Mouse (Mus musculus): ENCODE data around the gene Cope. TPM values are rescaled to one million over a fixed set of nuclear protein-coding genes. Genes with fewer than 3 reads are reported as not detected.

Gene Cope
- total and polyA plus RNA-seq, 3 experiments: 134 to 243 (median 191) TPM

DNA sequence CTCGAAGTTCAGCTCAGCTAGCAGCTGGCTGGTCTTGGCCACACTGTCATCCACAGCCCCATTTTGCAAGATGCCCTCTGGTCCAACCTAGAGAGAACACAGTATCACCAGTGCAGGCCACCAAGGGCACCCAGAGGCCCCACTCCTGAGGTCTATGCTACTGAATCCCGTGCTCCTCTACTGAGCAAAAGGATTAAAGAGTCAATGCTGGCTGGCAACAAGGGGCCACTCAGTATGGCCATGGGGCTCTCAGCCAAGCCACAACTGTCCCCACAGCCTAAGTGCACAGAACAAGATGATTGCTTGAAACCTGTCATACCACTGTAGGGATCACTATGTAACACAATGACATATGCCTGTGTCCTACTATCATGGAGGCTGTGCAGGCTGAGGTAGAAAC, 42.0 kb downstream of the Cope start:
- no peak for TF ChIP-seq GABPA (IDR thresholded peaks at IDR 0.05; ENCODE audit: insufficient replicate concordance, low read depth, low read length)
- TF ChIP-seq MAZ (IDR thresholded peaks at IDR 0.05; ENCODE audit: low read depth, low read length): no peak
- no peak for TF ChIP-seq POLR2A (IDR thresholded peaks at IDR 0.05; ENCODE audit: low read depth, low read length)
- no peak for TF ChIP-seq MXI1 (IDR thresholded peaks at IDR 0.05; ENCODE audit: low read depth, low read length)
- TF ChIP-seq BHLHE40 (IDR thresholded peaks at IDR 0.05; ENCODE audit: low read depth, low read length): no peak
- dilution Hi-C loops (cut with MboI; ENCODE audit: extremely low pct_ligation_motif_present, extremely low pct_unique_long_range_greater_than_20kb, low sequenced_read_pairs): no loop called here
- Histone ChIP-seq H3K4me1 (ENCODE audit: control insufficient read depth in 1 of 2, insufficient read depth in 2 of 2) (peaks cover 19 to 35% of the 10 kb centered on the region in 2 experiments), H3K9me3 (replicated peaks; ENCODE audit: low read length) (no peaks in the 10 kb centered on the region), H3K27ac (ENCODE audit: insufficient read depth, low read depth) (no peak overlapping the region), H3K79me2 (replicated peaks; ENCODE audit: control insufficient read depth, extremely low read depth, insufficient read depth, poor library complexity, severe bottlenecking) (peaks cover 56% of the 10 kb centered on the region), H3K4me3 (replicated peaks in 1 of 3; ENCODE audit: low read depth in 2 of 3, low read length in 2 of 3, poor library complexity in 1 of 3) (no peak overlapping the region), H3K36me3 (replicated peaks in 1 of 2; ENCODE audit: control insufficient read depth in 1 of 2, insufficient read depth in 1 of 2, low read length in 1 of 2) (peaks cover 71 to 95% of the 10 kb centered on the region in 2 experiments), H3K27me3 (replicated peaks) (no peaks in the 10 kb centered on the region), H3K9ac (ENCODE audit: insufficient read depth, low read depth) (no peak overlapping the region), H3K4me2 (ENCODE audit: insufficient read depth, low read depth, poor library complexity, severe bottlenecking) (no peak overlapping the region)
- in situ Hi-C loops (cut with MboI; ENCODE audit: low pct_ligation_motif_present, low pct_unique_long_range_greater_than_20kb, low sequenced_read_pairs): no loop called here
- no peak for DNase-seq (ENCODE audit: extremely low read depth)

DNA sequence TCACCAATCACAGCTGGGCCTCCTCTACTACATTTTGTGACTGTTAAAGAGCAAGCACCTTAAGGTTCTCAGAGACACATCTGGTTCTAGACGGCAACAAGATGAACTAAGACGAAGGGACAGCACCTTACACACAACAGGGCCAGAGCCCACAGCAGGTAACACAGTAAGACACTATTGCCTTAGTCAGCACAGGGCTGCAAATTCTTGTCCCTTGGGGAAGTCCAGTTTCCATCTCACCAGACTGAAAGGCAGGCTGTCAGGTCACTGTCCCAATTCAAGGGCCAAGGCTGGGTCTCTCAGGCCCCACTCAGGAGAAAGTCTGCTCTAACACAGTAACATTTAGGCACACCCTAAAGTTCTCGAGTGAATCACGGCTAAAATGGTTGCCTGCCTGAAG, 45.1 kb downstream of the Cope start:
- in situ Hi-C loops (cut with MboI; ENCODE audit: low pct_ligation_motif_present, low pct_unique_long_range_greater_than_20kb, low sequenced_read_pairs): loop anchor here (5.0 kb wide), 1 partner anchor 35 kb away; no protein-coding TSS in a partner anchor
- Histone ChIP-seq H3K4me2 (ENCODE audit: insufficient read depth, low read depth, poor library complexity, severe bottlenecking) (no peak overlapping the region), H3K27ac (ENCODE audit: insufficient read depth, low read depth) (no peak overlapping the region; the same call in 1 of the 2 replicates), H3K4me1 (ENCODE audit: control insufficient read depth in 1 of 2, insufficient read depth in 2 of 2) (peaks cover 36 to 58% of the 10 kb centered on the region in 2 experiments), H3K4me3 (replicated peaks in 1 of 3; ENCODE audit: low read depth in 2 of 3, low read length in 2 of 3, poor library complexity in 1 of 3) (no peak overlapping the region), H3K9me3 (replicated peaks; ENCODE audit: low read length) (no peaks in the 10 kb centered on the region), H3K79me2 (replicated peaks; ENCODE audit: control insufficient read depth, extremely low read depth, insufficient read depth, poor library complexity, severe bottlenecking) (peaks cover 88% of the 10 kb centered on the region), H3K9ac (ENCODE audit: insufficient read depth, low read depth) (no peak overlapping the region), H3K27me3 (replicated peaks) (no peaks in the 10 kb centered on the region), H3K36me3 (replicated peaks in 1 of 2; ENCODE audit: control insufficient read depth in 1 of 2, insufficient read depth in 1 of 2, low read length in 1 of 2) (peaks cover 43 to 86% of the 10 kb centered on the region in 2 experiments)
- DNase-seq (ENCODE audit: extremely low read depth): peak; percentile 34
- dilution Hi-C loops (cut with MboI; ENCODE audit: extremely low pct_ligation_motif_present, extremely low pct_unique_long_range_greater_than_20kb, low sequenced_read_pairs): no loop called here
- TF ChIP-seq JUND (conservative IDR thresholded peaks at IDR 0.05; ENCODE audit: low read depth, low read length): no peak
- TF ChIP-seq EP300 (IDR thresholded peaks at IDR 0.05; ENCODE audit: low read length): no peak
- TF ChIP-seq MAX (IDR thresholded peaks at IDR 0.05; ENCODE audit: low read length): no peak
- no peak for TF ChIP-seq ZC3H11A (IDR thresholded peaks at IDR 0.05; ENCODE audit: low read depth, low read length)
- peak; percentile 59; the same call in 1 of the 2 replicates for TF ChIP-seq MAFK (IDR thresholded peaks at IDR 0.05; ENCODE audit: insufficient replicate concordance, low read length)
- TF ChIP-seq POLR2A (IDR thresholded peaks at IDR 0.05; ENCODE audit: low read depth, low read length): no peak
- no peak for TF ChIP-seq KAT2A (IDR thresholded peaks at IDR 0.05; ENCODE audit: insufficient replicate concordance, low read length)
- no peak for TF ChIP-seq USF2 (conservative IDR thresholded peaks at IDR 0.05; ENCODE audit: low read depth, low read length)
- TF ChIP-seq TCF12 (IDR thresholded peaks at IDR 0.05; ENCODE audit: low read depth, low read length): peak; percentile 29; the same call in 1 of the 2 replicates
- no peak for TF ChIP-seq USF1 (IDR thresholded peaks at IDR 0.05; ENCODE audit: low read depth, low read length)
- no peak for TF ChIP-seq PAX5 (IDR thresholded peaks at IDR 0.05; ENCODE audit: low read length)
- TF ChIP-seq NRF1 (IDR thresholded peaks at IDR 0.05; ENCODE audit: low read depth, low read length): no peak
- TF ChIP-seq HCFC1 (IDR thresholded peaks at IDR 0.05; ENCODE audit: low read depth, low read length): no peak
- TF ChIP-seq ELF1 (IDR thresholded peaks at IDR 0.05; ENCODE audit: low read depth, low read length): no peak
- no peak for TF ChIP-seq MXI1 (IDR thresholded peaks at IDR 0.05; ENCODE audit: low read depth, low read length)
- TF ChIP-seq SIN3A (IDR thresholded peaks at IDR 0.05; ENCODE audit: low read length): 0 out of 2 replicates have a peak, but pooled peaks have one; percentile 27
- no peak for TF ChIP-seq RAD21 (IDR thresholded peaks at IDR 0.05; ENCODE audit: low read depth, low read length)
- no peak for TF ChIP-seq CHD2 (IDR thresholded peaks at IDR 0.05; ENCODE audit: low read length)
- no peak for TF ChIP-seq IRF4 (IDR thresholded peaks at IDR 0.05; ENCODE audit: low read depth, low read length)
- TF ChIP-seq MAZ (IDR thresholded peaks at IDR 0.05; ENCODE audit: low read depth, low read length): no peak
- 0 out of 2 replicates have a peak, but pooled peaks have one; percentile 13 for TF ChIP-seq ETS1 (conservative IDR thresholded peaks at IDR 0.05; ENCODE audit: low read depth, low read length)
